Mouse (Mus musculus) heart, embryonic 16.5 days (tissue): ENCODE data around the gene Polr3b. TPM values are rescaled to one million over a fixed set of nuclear protein-coding genes. Genes with fewer than 3 reads are reported as not detected.

Source experiments
- ATAC-seq: fragments of 200-750 bp; cut with Nextera tagmentation; replicated peaks from 2 replicates; pipeline ENCODE4 v1.8.0; 2017; ENCODE audit warnings: moderate number of reproducible peaks; ENCODE audit not compliant: insufficient read depth, low FRiP score; ENCODE audit errors: extremely low read depth
- H3K27ac ChIP-seq: fragments of 300-500 bp; sonication (generic); 2 replicates; pipeline ENCODE4 v1.5.1; 2014; ENCODE audit warnings: mild to moderate bottlenecking, low read length, control low read depth, moderate library complexity
- H3K27me3 ChIP-seq: fragments of 300-500 bp; sonication (generic); 2 replicates; pipeline ENCODE4 v1.6.1; 2014; ENCODE audit warnings: low read length, mixed read lengths; ENCODE audit not compliant: control insufficient read depth, insufficient read depth
- H3K36me3 ChIP-seq: fragments of 300-500 bp; sonication (generic); 2 replicates; pipeline ENCODE4 v1.6.1; 2014; ENCODE audit not compliant: control insufficient read depth, insufficient read depth
- H3K4me1 ChIP-seq: fragments of 300-500 bp; sonication (generic); 2 replicates; pipeline ENCODE4 v1.6.1; 2014; ENCODE audit warnings: low read length, mixed read lengths; ENCODE audit not compliant: control insufficient read depth, insufficient read depth
- H3K4me2 ChIP-seq: fragments of 300-500 bp; sonication (generic); 2 replicates; pipeline ENCODE4 v1.6.1; 2014; ENCODE audit warnings: low read depth, mild to moderate bottlenecking, control low read depth, low read length
- H3K4me3 ChIP-seq: fragments of 300-500 bp; sonication (generic); 2 replicates; pipeline ENCODE4 v1.5.1; 2014; ENCODE audit warnings: mild to moderate bottlenecking, control low read depth, low read length
- H3K9ac ChIP-seq: fragments of 300-500 bp; sonication (generic); 2 replicates; pipeline ENCODE4 v1.6.1; 2014; ENCODE audit warnings: low read length, control low read depth
- H3K9me3 ChIP-seq: fragments of 300-500 bp; sonication (generic); replicated peaks from 2 replicates; pipeline ENCODE4 v1.6.1; 2016; ENCODE audit warnings: low read length; ENCODE audit not compliant: control insufficient read depth
- WGBS: fragments of 180-500 bp; shearing (Covaris S2); extraction: QIAGEN DNeasy Blood & Tissue Kit; methylation state at CpG from one replicate; pipeline ENCODE4 v1.1.7; 2014; 5-methylcytosine and 5-hydroxymethylcytosine counted together
- polyA plus RNA-seq: library from polyadenylated mRNA; unstranded; fragments of >200 nt; fragmentation: Nextera tagmentation; extraction: Ambion mirVana; gene quantifications from 2 replicates; pipeline ENCODE4 v1.2.1, GENCODE M21; 2015

Gene Polr3b
- polyA plus RNA-seq, 1 experiment from 2014 or later: 10.0 TPM

DNA sequence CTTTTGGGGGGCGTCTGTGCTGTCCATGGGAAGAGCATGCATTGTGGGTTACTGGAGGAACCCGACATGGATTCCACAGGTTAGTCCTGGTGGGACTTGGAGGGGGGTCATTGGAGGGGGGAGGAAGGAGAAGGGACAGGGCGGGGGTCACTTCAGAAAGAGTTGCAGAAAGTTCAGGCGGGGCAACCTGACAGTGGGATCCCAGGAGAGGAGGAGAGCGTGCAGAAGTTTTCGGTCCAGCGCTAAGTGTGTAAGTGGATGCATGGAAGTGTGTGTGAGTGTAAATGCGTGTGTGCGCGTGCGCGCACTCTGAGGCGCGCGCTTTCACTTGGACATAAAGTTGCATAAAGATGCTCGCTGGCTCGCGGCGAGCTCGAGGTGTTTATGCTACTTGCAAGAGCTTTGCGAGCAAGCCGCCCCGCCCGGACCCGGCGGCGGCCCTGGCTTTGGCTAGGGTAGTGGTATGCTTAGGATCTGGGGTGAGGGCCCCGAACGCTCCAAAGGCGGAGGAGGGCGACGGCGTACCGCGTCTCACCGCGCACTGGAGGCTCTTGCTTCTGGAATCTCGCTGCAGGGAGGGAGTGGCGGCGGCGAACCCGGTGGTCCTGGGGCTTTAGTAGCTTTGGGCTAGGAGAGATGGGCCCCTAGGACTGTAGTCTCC is 134.5 kb downstream of the Polr3b start:
- peak overlapping the region; percentile 53 for H3K4me2 ChIP-seq
- no peak for ATAC-seq
- H3K27ac ChIP-seq: no peak overlapping the region
- peak overlapping the region; percentile 37 for H3K4me3 ChIP-seq
- peaks cover 93% of the 10 kb centered on the region for H3K27me3 ChIP-seq
- H3K4me1 ChIP-seq: peaks cover 31% of the 10 kb centered on the region
- no peaks in the 10 kb centered on the region for H3K9me3 ChIP-seq
- H3K36me3 ChIP-seq: no peaks in the 10 kb centered on the region
- no peak overlapping the region for H3K9ac ChIP-seq
- WGBS: 1% methylated on average over 42 of the region's 42 CpGs

DNA sequence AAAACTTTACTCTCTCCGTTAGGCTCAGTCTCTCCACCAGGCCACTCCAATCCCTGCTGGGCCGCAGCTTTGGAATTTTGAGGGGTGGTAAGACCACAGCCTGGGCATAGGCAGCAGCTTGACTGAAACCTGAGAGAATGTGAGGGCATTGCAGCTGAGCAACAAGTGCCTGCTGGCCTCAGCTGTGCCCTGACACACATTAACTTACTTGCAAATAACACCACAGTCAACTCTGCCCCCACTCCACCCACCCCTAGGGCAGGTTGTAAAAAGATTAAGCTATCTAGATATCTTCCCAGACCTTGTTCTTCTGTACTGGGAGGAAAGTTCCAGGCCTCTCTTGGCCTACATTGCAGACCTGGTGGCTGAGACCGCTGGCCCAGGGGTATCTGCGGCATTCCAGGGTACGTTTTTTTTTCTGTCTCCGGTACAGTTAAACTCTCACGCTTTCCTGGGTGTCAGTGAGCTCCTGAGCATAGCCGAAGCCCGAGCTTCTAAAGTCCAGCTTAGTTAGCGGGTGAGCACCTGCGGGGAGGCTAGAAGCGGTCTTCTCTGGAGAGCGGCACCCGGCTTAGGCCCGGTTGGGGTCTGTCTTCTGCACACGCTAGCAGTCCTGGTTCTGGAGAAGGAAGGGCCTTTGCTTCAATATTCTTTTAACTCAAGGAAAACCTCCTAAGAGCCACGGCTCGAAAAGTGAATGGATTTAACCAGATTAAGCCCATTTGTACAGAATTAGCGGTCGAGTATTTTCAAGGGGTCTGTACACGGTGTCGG is 135.5 kb downstream of the Polr3b start:
- H3K27me3 ChIP-seq: peaks cover 93% of the 10 kb centered on the region
- 12% methylated on average over 22 of the region's 22 CpGs for WGBS
- H3K36me3 ChIP-seq: no peaks in the 10 kb centered on the region
- H3K4me1 ChIP-seq: peaks cover 31% of the 10 kb centered on the region
- no peak overlapping the region for H3K4me3 ChIP-seq
- no peak for ATAC-seq
- no peak overlapping the region for H3K27ac ChIP-seq
- H3K9ac ChIP-seq: no peak overlapping the region
- no peak overlapping the region for H3K4me2 ChIP-seq
- no peaks in the 10 kb centered on the region for H3K9me3 ChIP-seq

DNA sequence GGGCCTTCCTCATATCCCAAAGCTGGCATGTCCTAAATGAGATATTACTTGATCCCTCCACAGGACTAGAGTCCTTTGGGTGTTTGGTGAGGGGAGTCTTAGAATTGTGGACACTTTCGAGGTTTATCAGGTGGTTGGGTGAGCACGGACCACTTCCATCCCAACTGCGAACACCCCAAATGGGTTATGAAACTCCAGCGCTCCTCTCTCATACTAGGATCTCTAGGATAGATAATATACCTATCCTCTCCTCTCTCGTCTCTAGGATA is 136.0 kb downstream of the Polr3b start:
- H3K4me3 ChIP-seq: no peak overlapping the region
- ATAC-seq: no peak
- peaks cover 93% of the 10 kb centered on the region for H3K27me3 ChIP-seq
- no peak overlapping the region for H3K27ac ChIP-seq
- H3K9me3 ChIP-seq: no peaks in the 10 kb centered on the region
- H3K4me1 ChIP-seq: peaks cover 31% of the 10 kb centered on the region
- no peak overlapping the region for H3K9ac ChIP-seq
- 14% methylated on average over 5 of the region's 5 CpGs for WGBS
- no peaks in the 10 kb centered on the region for H3K36me3 ChIP-seq
- no peak overlapping the region for H3K4me2 ChIP-seq

DNA sequence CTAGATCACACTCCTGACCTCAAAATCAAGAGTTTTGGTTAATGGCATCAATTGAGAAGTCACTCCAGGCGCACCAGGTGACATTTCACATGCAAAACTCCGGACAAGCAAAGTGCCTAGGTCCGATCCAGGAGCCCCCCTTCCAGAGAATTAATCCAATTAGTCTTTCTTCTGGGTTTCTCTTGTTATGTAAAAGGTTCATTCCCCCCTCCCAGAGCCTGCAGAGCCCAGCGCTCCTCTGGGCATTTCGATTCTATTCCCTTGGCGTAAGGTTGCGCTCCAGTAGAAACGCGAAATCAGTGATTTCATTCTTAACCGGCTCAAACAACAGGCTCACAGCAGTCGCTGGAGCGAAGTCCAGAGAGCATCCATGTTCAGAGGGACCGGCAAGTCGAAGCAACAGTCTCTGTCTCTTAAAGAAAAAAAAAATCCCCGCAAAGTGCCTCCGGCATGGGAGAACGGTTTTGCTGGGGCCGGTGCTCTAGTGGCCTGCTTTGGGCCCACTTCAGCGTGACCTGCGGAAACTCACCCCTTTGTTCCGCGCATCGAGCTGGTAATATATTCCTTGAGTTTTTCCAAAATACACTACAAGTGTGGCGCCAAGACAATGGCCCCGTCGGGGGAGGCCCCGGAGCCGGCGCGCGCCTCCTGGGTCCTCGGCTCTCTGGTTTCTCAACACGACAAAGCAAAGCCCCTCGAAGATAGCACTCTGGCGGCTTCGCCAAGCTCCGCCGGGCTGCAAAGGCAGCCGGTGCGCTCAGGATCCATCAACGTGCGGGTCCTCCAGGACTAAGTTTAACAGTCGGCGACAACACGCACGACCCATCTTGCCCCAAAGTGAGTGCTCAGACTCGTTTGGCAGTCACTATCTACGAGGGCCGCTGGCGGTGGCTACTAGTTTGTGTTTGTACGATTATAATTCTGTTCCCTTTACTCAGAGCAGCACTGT is 136.7 kb downstream of the Polr3b start:
- H3K9me3 ChIP-seq: no peaks in the 10 kb centered on the region
- peak overlapping the region; percentile 44 for H3K4me2 ChIP-seq
- H3K9ac ChIP-seq: no peak overlapping the region
- no peak for ATAC-seq
- H3K4me3 ChIP-seq: peak overlapping the region; percentile 33
- WGBS: 3% methylated on average over 51 of the region's 51 CpGs
- H3K4me1 ChIP-seq: peaks cover 31% of the 10 kb centered on the region
- H3K27ac ChIP-seq: no peak overlapping the region
- peaks cover 94% of the 10 kb centered on the region for H3K27me3 ChIP-seq
- H3K36me3 ChIP-seq: no peaks in the 10 kb centered on the region

DNA sequence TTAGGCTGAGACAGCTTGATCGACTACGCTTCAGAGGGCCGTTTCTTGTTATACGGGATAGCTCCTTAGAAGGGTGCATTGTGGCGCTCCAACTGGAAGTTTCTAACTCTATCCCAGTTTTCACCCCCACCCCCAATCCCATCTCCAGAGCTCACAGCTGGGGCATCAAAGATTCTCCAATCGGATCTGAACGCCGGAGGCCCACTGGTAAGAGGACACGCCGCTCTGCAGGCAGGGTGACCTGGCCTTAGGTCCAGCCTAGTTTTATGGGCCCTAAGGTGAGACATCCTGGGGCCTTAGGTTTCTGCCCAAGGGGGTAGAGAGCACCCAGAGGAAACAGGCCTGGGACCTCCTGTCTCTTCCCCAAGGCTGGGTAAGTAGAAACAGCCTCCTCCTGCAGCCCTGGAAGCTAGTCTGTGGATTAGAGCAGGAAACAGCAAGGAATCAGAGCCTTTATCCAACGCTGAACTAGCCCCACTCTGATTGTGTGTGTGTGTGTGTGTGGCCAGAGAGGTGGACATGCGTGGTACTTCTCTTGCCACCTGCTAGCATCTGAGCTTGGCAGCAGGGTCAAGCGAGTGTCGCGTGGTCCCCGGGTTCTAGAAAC is 137.5 kb downstream of the Polr3b start:
- Histone ChIP-seq H3K27me3 (peaks cover 89% of the 10 kb centered on the region), H3K4me2 (peak overlapping the region; percentile 62), H3K9me3 (no peaks in the 10 kb centered on the region), H3K4me1 (peaks cover 31% of the 10 kb centered on the region), H3K27ac (no peak overlapping the region), H3K36me3 (no peaks in the 10 kb centered on the region), H3K9ac (no peak overlapping the region), H3K4me3 (peak overlapping the region; percentile 39)
- 14% methylated on average over 16 of the region's 16 CpGs for WGBS
- no peak for ATAC-seq

DNA sequence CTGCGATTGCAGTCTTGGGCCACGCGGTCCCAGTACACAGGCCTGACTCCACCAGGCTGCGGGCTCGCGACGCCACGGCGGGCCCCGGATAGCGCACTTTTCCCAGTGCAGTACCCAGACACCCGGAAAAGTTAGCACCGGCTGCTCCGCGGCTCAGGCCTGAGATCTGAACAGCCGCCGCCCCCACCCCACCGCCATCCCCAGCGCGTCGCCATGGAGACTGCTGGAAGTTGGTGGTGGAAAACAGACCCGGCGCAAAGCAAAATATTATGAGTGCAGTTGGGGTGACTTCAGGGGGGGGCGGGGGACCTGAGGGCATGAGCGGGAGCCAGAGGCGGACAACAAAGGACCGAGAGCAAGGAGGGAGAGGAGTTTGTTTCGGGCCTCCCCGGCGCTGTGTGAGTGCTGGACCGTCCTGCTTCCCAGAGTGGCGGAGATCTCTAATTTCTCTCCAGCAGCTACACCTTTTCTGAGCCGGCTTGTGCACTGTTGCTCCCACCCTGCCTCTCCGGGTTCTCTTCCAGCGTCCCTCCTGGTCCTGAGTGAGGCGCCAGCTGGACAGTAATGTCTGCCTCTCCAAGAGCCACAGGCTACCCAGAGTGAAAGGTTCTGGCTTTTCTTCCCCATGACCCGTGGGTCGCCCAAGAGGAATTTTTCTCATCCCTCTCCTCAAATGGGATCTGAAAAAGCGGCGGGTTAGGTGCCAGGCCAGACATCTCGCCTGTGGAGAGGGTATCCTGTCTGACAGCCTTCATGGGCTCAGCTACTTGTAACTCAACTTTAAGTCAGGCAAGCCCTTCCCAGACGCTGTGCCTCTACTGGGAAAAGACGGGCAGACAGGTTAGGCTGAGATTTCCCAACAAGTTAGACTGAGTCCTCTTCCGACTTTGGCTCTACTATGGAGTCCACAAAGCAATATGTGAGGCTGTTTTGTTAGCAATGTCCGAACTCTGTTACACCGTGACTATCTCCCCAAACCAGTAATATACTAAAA is 138.3 kb downstream of the Polr3b start:
- 8% methylated on average over 46 of the region's 46 CpGs for WGBS
- H3K4me1 ChIP-seq: peaks cover 25% of the 10 kb centered on the region
- H3K27me3 ChIP-seq: peaks cover 85% of the 10 kb centered on the region
- H3K4me3 ChIP-seq: peak overlapping the region; percentile 39
- H3K4me2 ChIP-seq: peak overlapping the region; percentile 62
- H3K27ac ChIP-seq: no peak overlapping the region
- H3K9me3 ChIP-seq: no peaks in the 10 kb centered on the region
- H3K9ac ChIP-seq: no peak overlapping the region
- no peaks in the 10 kb centered on the region for H3K36me3 ChIP-seq
- ATAC-seq: no peak

DNA sequence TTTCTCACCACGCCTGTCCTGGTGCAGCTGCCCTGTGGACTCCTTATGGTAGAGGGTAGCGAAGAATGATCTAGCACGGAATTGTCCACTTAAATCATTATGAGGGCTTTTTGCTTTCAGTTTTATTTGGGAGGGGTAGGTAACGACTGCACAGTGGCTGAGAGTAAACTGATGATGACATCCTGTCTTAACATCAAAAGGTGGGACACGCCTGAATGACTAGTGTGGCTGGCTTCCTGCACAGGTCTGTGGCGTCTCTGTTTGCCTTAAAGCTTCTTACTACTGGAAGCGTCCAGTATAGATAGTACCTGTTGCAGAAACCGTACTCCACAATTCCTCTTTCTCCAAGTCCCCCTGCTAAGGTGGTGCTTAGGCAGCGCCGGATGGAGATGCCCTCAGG is 146.7 kb downstream of the Polr3b start:
- H3K27me3 ChIP-seq: peaks cover 13% of the 10 kb centered on the region
- no peak for ATAC-seq
- WGBS: 80% methylated on average over 10 of the region's 10 CpGs
- no peaks in the 10 kb centered on the region for H3K9me3 ChIP-seq
- peaks cover 14% of the 10 kb centered on the region for H3K4me1 ChIP-seq
- no peak overlapping the region for H3K4me2 ChIP-seq
- no peak overlapping the region for H3K4me3 ChIP-seq
- no peaks in the 10 kb centered on the region for H3K36me3 ChIP-seq
- no peak overlapping the region for H3K9ac ChIP-seq
- no peak overlapping the region for H3K27ac ChIP-seq
